Mouse (Mus musculus) cerebellum, postnatal 25 days (tissue): ENCODE measurements at regions not wholly inside any gene's neighbourhood (a gene's known extent, or its start where the extent isn't known, plus 50 kb on each side); places are given as distances from the start of the nearest gene placed in this dataset.

Experiments used
- DNase-seq, 2 experiments: peaks; one replicate each; pipeline ENCODE4 v3.0.0; 2021; ENCODE audit warnings: mixed read lengths in 2 of 2

DNA sequence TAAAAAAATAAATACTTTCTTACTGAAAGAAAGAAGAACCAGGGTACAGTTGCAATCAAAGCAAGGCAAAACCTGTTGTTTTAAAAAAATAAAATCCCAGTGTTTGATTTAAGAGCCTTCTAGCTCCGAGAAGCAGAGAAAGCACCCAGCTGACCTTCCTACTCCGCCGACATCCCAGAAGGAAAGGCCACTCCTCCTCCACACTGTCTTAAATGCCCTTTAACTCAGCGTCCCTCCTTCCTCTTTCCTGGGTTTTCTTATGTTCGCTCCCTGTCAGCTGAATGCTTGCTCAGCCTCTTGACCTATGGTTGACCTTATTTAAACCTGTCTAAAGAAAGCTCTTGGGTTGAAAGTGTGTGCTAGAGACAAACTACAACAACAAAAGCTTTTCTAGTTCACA is 79.1 kb downstream of the Sptssa start:
- no peak for DNase-seq

DNA sequence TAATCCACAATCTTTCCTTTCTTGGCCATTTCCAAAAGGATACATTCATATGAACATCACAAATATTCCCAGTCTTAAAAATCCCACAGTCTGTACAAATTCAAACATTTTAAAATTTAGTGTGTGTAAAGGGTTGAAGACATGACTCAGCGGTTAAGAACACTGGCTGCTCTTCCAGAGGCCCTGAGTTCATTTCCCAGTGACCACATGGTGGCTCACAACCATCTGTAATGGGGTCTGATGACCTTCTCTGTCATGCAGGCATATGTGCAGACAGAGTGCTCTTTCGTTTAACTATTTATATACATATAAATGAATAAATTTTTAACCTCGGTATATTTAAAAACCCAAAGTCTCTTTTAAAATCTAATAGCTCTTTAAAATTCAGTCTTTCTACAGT is 79.6 kb downstream of the Sptssa start:
- no peak for DNase-seq

DNA sequence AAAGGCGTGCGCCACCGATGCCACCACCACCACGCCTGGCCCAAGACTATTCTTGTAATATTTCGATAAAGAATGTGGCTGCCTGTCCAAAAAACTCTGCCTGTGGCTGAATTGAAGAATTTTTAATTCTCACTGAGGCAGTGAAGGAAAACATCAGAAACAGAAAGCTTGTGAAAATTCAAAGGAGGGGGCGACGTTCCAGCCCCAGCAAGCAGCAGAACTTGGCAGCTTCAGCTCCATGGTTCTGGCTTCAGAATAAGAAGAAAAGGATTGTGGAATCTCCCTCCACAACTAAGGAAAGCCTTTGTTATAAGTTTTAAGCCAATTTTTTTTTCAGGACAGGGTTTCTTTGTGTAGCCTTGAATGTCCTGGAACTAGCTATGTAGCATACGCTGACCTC is 83.5 kb downstream of the Sptssa start:
- no peak for DNase-seq

DNA sequence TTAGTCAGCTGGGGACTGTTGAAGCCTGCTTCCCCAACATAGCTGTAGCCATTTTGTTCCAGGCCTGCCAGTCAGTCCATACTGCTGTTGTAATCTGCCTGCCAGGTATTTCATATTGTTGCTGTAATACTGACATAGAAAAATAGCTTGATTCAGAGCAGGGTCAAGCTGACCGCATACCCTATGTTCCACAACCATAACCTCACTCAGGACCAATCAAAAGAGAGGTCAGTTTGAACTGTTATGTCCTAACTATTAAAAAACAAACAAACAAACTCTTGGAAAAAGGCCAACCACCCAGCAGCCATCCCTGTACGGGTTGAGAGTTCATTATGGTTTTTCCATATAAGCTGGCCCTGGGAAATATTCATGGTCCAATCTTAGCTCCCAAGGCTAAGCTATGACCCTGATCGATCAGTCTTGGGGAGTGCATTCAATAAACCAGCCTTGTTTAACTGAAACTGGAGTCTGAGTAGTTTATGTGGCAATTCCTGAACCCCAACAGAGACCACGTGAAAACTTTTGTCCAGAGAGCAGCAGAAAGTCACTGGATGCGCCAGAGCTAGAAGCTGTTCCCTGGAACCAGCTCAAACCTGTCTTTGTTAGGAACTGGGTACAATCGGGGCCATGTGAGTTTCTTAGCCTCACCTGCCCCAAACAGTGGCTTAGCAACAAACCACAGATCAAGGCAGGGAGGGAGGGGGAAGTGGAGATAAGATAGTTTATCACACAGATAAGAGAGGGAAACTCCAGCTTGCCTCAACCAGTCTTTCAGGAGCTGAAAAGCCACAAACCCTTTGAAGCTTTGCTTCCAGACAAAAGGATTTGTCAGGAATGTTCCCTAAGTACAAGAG is 88.1 kb downstream of the Sptssa start:
- no peak for DNase-seq

DNA sequence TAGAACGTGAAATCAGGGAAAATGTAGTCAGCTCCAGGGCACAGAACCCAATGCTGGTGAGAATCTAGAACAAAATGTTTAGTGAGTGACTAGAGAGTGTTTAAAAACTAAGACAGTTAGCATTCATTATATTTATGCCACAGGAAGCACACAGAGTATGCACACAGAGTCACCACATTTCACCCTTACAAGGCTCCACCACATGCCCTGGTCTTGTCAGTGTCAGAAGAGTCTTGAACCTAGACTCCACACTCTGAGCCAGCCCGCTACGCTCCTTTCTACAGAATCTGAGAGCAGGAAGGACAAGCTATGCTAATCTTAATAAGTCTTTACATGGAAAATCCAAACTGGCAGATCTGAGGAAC is 89.0 kb downstream of the Sptssa start:
- no peak for DNase-seq

DNA sequence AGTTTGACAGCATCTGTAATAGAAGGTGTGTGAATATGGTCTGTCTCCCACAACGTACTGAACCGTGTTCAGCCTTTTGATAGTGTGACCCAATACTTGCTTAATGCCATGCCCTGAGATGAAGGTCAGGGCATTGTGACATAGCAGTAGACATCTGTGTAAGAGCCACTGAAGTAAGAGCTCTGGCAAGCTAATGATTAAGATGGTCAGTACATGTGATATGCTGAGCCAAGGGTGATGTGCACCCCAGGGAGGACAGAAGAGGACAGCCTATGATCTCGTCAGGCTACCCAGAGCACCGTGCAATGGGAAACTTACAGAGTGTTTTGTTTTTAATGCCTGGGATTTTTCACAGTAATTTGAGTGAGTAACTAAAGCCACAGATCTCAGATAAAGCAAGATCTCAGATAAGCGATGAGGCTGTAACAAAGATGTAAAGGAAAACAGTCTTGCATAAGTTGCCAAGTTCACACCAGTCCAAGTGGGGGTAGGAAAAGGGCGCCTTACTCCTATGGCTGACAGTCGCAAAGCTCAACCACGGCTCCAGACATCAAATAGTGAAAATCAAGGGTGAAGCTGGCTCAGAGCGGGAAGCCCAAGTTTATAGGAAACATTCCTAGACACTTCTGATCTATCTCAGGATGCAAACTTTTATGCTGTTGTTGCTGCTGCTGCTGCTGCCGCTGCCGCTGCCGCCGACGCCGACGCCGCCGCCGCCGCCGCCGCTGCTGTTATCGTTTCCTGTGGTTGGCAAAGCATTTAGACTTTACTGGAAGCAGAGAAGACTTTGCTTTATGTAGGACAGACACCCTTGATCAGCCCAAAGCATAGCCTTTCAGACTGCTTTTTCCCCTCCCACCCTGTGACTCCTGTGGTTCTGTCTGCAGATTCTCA is 89.6 kb downstream of the Sptssa start:
- no peak for DNase-seq

DNA sequence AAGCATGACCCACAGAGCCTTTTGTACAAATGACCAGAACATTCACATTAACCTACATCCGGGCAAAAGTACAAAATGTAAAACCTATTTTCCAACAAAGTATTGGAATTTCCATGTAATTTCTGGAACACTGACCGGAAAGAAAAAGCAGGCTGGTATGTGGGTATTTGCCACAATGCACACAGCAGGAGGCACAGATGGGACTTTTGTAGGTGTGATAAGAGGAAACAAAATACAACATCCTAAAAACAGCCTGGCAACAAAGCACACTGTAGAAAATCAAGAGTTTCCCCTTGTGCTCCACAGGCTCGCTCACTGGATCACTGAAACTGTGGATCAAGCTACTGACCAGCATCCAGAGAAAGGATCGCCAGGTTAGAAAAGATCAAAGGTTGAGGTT is 94.4 kb downstream of the Sptssa start:
- DNase-seq: no peak

DNA sequence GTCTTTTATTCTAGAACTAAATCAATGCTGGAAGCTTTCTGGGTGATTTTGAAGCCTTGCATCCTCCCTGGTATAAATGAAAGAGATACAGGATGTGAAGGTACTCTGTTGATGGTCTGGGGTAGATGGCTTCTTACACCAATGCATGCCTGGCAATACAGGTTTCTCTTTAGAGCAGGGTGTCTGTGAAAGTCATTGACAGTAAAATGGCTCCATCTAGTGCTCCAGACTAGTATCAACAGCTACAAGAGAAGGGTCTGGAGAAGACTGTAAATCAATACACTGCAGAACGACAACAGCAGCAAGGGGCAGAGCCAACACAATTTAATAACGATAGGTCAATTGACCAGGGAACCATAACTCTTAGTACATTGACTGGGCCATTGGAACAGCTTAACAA is 98.3 kb downstream of the Sptssa start:
- peak in 1 of 2 experiments; percentile 9 for DNase-seq

DNA sequence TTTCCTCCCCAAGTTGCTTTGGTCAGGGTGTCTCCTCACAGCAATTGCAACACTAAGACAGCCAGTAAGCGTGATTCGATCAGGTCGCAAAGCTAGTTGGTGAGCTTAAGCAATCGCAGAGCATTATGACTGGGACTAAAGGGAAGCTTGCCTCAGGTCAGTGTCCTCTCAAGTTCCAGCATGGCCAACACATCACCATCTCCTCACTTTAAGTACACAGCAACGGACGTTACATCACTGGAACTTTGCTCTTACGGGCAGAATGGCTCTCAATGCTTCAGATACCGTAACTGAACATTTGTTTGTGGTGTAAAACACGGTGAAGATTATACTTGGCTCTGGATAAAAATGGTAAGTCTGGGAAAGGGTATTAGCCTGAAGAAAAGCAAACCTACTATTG is 106.7 kb downstream of the Sptssa start:
- DNase-seq: no peak

DNA sequence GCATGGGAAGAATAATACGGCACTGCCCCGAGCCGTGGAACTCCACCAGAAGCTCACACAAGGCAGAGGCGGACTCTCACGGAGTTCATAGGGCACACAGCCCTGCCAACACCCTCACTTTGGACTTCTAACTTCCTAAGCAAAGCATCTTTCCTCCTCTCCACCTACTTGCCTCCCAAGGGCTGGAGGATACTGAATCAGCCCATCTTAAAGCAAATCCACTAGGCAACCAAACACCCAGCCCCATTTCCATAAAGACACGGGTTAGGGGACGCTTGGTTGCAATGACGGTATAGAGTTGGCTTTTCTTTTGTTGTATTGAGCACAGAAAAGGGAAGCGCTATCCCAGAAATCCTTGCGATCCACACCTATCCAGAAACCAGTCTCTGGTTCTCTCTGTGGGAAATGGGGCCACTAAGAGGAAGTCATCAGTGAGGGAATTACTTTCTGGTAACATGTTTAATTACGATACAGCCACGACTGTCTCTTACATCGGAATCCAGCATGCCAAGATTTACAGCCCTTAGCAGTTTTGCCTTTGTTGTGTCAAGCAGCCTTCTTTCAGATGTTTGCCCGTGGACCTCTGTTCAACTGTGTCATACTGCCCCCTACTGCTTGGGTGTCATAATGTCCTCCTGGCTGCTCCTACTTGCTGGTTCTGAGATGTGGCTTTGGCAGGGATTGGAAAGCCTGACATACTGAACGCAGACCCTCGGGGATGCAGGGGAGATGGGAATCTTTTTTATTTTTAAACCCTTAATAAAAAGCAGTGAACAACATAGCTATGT is 110.4 kb downstream of the Sptssa start:
- peak; percentile 41 to 68 for DNase-seq

DNA sequence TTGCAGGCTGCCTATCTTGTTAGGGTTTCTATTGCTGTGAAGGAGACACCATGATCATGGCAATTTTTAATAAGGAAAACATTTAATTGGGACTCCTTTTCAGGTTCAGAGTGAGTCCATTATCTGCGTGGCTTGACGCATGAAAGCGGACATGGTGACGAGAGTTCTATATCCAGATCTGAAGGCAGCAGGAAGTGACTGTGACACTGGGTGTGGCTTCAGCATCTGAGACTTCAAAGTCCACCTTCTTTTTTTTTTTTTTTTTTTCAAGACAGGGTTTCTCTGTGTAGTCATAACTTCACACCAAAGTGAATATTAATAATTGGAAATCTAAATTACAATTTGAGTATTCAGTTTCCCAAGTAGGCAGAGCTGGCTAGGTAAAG is 118.1 kb downstream of the Sptssa start:
- no peak for DNase-seq

DNA sequence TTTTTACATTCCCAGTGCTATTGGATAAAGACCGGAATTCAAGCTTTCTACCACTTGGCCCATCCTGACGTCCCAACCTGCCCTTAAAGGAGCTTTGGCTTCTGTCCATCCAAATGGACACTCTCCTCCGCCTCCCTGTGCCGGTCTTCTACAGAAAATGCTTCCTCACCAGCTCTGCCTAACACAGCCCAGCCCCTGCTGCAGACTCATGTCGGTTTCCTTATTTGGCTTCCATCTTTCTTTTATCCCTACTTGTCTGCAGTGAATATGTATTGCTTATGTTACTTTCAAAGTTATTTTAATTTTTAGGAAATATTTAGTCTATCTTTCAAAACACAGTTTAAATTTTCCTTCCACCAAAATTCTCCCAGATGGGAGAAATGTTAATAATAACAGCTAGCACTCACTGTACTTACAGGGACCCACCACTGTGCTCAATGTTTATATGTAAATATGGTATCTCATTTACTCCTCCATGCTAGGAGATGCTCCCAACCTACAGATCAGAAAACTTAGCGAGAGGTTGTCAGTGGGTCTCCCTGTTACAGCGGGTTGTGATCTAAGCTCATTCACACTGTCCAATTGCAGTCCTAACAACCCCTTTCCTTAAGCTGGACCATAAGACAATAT is 118.6 kb downstream of the Sptssa start:
- DNase-seq: no peak

DNA sequence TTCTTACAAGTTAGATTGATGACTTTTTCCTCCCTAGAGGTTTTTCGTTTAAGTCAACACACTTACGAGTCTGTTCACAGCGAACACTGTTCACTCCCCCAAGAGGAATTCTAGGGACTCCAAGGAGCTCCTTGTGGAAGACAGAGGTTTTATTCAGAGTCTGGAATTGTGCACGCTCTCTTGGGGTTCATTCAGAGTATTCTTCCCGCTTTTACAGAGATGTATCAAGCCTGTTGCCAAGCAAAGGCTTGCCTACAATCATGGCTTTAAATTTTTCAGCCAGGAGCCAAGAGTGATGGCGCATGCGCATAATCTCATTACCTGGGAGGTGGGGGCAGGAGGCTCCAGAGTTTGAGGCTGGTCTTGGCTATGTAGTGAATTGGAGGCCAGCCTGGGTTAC is 119.4 kb downstream of the Sptssa start:
- DNase-seq: no peak

DNA sequence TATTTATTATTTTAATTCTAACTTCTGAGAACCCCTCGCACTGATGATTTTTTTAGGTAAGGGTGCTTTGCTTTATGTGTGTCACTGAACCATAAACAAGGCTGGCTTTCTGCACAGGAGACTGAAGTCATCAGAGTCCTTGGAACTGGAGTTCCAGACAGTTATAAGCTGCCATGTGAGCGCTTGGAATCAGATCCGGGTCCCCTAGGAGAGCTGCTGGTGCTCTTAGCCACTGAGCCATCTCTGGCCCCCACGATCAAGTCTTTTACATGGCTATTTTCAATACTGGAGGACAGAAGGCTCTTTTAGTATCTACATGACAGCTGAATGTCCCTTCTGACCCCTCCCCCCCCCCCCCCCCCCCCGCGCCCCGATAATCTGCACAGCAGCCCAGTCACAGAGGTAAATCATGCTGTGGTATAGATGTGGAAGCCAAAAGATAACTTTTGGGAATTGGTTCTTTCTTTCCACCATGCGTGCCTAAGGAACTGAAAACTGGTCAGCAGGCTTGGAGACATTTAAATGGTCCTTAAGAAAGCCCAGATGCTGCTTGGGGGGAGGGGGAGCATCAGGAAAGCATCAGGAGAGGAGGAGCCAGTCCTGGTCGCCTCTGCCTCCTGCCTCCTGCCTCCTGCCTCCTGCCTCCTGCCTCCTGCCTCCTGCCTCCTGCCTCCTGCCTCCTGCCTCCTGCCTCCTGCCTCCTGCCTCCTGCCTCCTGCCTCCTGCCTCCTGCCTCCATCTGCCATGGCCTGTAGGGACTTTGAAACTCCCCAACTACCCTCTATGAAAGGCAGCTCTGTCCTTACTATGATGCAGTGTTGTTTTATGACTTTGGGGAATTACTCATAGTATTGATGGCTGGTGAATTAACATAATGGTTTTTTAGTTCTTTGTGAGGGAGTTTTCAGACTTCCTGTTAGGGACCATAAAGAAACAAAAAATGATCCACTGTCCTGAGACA is 120.5 kb downstream of the Sptssa start:
- DNase-seq: no peak

DNA sequence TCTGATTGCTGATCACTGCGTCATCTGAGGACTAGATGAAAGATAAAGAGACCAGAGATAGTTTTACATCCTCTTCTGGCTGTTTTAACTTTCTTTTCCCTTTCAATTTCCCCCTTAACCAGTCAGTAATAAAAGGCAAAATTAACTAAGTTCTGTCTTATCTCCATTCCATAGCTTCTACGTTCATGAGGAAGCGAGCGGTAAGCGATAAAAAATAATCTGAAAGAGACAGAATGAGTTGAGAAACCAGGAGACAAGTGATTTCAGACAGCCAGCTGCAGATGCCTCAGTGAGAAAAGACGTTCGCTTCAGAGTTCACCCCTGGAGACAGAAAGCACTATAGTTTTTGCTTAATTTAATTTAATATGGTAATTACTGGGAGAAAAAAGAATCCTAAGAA is 121.5 kb downstream of the Sptssa start:
- DNase-seq: no peak

DNA sequence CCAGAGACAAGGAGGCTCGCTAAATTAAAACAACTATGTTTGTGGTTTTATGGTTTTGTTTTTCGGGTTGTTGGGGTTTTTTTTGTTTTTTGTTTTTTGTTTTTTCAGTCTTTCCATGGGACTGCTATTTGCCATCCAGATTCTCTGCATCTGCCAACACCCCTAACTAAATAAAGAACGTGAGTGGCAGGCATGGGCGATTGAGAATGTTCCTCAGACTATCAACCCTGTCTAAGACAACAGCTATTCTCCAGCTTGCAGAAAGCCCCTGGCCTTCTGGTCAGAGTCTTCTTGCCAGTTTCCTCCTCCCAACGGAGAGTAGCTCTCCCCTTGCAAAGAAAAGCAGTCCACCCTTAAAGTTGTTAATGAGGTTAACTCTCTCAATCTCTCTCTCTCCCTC is 123.2 kb downstream of the Sptssa start:
- no peak for DNase-seq

DNA sequence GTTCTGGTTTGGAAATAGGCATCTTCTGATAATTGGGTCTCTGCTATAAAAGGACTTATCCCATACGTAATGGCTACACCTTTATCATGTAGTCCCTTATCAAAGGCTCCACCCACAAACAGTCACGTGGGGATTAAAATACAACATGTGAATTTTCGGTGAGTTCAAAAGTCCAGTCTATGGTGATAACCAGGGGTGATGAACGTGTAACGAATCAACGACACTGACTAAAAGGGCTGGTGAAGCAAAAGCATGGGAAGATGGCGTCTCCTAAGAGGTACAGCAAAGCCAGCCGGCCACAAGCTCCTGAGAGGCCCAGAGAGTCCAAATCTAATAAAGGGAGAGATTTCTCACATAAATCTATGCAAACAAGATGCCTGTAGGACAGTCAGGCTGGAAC is 124.3 kb downstream of the Sptssa start:
- DNase-seq: no peak

DNA sequence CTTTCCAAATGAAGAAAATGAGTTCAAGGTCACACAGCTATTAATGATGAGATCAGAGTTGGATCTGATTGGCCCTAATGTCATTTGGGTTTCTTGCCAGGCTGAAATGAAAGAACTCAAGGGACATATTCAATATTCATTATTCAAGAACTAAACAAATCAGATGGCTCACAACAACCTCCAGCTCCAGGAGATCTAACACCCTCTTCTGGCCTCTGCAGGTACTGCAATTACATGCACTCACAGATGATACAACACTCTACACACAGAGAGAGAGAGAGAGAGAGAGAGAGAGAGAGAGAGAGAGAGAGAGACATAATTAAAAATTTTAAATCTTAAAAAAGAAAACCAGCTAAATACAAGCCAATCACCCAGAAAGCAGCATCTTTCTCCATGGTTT is 128.3 kb downstream of the Sptssa start:
- no peak for DNase-seq

DNA sequence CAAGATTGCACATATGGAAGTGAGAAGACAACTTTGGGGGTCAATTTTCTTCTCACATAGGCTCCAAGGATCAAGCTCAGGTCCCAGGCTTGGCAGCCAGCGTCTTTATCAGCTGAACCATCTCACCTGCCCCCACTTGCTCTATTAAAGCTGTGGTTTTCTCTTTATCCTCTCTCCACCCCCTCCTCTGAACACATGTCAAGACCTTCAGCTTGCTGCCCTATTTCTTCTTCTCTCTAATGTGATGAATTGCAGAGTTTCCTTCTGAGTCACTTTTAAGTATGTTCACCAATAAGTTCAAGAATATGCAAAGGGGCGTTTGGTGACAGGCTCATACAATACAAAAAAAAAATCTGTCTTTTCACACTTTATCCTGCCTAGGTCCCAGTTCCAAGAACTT is 128.8 kb downstream of the Sptssa start:
- no peak for DNase-seq

DNA sequence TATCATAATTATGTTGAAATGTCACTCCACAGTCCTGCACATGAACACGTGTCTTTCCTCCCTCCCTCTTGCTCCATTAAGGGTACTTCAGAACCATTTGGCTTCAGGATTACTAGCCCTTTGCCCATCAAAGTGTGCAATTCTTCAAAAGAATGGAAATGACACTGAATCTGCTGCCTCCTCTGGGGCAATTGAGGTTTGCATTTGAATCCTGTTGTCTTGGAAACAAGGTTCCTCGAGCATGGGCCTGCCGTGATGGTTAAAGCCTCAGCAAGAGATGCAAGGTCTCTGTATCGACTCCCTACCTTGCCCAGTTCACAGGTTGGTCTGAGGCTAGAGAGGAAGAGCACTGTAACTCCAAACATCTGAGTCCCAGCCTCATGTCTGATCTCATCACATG is 136.0 kb downstream of the Sptssa start:
- no peak for DNase-seq

DNA sequence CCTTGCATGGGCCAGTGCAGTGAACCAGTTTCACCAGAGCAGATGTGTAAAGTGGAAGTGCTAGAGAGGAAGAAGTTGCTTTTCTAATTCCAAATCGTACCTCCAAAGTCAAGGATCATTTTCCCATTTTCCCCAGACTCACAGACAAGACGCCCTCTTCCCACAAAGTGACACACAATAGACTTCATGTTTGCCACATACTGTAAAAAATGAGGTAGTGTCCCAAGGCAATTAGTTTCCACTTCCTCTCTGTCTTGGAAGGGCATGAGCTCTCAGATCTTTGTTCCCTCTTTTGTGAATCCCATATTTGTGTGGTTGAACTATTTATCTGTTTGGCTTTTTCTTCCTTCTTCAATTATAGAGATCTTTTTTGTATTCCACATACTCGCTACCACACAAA is 137.0 kb downstream of the Sptssa start:
- DNase-seq: no peak

DNA sequence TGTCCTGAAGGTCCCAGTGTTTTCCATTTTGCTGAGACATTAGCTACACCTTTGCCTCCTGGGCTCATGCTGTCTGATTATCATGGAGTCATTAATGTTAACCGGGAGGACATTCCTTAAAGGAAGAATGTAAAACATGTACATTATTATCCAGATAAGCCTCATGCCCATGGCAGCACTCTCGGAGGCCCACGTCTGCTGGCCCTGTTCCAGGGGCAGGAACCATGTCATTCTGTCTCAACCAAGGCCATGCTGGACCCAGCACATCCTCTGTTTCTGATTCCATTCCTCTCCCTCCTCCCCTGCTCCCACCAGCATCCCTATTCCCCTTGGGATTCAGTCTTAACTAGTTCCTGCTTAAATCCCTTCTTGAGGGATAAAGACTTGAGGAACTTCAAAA is 139.1 kb downstream of the Sptssa start:
- peak in 1 of 2 experiments; percentile 17 for DNase-seq
